Mouse (Mus musculus): ENCODE data around the gene Agap1.

The Agap1 gene

DNA sequence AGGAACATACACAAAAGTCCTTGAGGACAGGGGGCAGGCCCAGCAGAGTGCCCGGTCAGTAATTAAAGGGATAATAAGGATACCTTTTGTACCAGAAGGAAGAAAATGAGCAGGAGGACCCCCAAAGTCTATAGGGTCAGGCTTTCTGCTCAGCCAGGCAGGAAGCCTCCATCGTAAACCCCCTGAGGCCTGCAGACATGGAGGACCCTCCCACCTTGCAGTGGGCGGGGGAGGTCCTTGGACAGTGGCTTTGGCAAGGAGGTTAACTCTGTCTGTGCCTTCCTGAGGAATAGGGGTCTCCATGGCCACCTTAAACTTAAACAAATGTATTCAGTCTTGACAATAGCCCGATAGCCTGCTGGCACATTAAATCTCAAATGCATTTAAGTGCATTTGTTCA lies 413.2 kb downstream of the Agap1 start:
- DNase-seq = no peak

DNA sequence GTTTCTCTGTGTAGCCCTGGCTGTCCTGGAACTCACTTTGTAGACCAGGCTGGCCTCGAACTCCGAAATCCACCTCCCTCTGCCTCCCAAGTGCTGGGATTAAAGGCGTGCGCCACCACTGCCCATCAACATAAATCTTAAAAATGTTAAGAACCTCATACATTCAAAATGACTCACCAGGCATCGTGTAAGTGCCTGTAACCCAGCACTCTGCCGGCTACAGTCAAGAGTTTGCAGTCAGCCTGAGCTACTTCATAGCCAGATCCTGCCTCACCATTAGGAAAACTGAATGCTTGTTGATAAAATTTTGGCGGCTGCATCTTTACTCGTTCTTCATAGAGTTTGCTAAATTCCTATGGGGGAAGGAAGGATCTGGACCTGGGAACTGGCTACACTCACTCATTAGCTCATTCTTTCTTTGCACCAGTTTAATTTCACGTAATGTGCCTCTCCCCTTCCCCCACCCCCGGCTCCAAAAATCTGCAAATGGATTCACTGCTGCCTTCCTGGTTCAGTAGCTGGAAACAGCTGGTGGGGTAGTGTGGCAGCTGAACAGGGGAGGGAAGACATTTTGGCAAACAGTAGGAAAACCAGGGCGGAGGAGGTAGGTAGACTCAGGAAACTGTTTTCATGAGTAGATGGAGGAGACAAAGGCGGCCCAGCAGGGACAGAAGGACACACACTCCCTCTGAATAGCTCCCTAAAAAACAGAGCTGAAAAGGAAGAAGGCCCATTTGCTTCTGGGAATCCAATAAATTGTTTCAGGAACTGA lies 415.7 kb downstream of the Agap1 start:
- no peak for DNase-seq

DNA sequence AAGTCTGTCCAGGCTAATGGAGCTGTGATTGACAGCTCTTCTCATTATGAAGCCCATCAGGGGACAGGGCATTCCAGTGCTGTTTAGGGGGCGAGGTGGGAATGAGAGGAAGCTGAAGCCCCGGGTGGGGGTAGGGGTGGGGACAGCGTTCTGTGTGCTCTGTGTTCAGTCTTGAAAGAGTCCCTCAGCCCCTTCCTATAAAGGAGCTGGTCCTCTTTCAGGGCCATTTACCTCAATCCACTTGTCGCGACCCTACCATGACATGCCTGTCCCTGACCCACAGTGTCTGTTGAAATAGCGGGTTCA lies 416.3 kb downstream of the Agap1 start:
- no peak for DNase-seq

DNA sequence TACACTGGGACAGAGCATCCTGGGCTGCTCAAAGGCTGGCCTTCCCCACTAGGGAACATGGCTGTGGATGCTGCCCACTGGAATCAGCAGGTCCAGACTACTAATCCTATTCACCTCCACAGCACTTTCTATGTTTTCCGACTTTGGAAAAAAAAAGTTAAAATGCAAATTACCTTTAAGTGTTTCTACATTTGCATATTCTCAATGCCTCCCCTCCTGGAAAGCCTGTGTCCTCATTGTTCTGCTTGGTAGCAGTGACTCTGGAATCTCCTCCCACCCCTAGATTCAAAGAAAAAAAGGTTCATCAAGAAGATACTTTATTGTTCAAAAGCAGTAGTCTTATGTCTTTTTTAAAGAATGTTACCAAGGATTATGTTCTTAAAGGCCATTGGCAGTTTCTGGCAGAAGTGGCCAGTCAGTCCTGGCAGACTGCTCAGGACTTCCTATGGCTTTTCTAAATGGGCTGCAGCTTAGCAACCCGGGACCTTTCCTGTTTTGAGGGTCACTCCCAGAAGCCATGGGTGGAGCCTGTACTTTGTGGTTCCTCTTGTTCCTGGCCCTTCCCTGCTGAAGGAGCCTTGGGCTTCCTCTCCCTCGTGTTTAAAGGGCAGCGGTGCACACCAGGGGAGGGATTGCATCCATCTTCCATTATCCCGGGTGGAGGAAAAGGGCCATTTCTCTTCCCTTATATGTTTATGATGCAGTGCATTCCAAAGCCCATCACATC lies 421.9 kb downstream of the Agap1 start:
- DNase-seq = peak; percentile 9

DNA sequence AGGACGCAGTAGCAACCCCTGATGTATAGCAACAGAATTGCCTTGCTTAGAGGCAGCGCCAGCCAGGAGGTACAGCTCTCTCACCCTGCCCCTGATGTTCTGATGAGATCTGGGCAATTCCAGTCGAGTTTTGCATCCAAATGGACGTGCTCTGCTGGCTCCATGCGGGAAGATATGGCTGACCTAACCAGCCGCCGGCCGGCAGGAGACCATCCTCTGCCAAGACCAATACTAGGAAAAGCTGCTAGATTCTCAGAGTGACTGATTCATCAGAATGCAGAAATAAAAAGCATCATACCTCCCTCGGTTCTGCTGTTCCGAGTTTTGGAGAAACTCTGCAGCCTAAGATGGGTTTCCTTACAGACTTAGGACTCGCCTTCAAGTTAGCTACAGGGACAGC lies 423.9 kb downstream of the Agap1 start:
- DNase-seq = no peak

DNA sequence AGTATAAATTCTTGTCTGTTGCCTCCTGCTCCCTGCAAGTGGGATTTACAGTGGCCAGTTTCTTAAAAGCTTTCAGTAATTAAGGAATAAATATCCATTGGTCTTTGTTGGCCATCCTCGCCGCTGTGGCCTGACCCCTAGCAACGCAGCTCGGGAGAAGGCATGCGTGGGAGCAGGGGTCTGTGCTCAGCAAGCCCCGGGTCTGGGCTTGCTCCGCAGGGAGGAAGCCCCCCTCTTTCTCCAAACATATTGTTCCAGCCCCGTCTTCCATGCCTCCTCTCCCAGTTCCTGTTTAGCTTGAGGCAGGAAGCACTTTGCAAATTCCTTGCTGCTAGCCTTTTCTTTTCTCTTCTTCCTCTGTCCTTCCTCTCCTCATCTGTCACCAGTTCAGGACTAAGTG lies 425.6 kb downstream of the Agap1 start:
- DNase-seq = no peak

DNA sequence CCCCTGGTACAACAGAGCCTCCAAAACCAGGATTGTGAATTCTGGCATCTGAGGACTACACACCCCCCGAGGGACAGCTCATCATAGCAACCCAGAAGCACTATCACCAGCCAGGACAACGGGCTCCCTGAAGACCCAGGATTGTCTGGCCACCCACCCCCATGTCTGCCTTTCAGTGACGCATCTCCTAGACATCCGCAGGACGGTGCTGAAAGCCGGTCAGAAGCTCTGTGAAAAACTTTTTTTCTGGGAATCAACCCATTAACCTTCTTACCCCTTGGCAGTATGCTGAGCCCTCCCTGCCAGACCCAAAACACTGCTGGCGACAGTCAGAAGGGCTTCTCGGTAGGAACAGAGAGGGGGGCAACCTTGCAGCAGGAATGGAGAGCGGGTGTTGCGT lies 426.2 kb downstream of the Agap1 start:
- no peak for DNase-seq

DNA sequence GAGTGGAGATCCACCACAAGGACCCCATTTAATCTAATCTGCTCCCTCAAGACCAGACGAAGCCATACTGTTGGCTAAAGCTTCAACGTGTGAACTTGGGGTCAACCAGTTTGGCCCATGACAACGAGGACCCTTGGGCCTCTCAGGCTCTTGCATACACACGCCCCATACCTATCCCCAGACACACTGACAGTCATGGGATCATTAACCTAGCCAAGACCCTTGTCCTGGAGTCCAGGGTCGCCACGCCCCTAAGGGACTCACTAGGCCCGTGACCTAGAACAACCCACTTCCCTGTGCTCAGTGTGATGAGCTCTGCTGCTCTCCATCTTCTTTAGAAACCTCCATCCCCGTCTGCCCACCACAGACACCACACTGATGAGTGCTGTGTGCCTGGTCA lies 429.7 kb downstream of the Agap1 start:
- no peak for DNase-seq

DNA sequence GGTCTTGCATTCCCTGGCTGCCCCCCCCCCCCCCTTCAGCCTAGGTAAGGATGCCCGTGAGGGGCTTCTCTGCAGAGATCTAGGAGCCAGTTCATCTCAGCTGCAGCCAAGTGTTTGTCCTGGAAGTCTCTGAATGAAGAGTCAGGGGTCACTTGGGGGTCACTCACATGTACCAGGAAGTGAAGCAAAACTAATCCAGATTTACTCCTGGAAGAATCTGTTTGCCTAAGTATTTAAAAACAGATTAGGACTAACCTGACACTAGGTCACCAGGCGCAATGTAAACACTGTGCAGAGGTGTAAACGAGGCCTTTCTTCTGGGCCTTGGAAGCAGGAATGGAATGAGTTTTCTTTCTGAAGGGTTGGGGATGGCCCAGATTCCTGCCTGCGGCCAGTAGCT lies 431.1 kb downstream of the Agap1 start:
- DNase-seq = no peak

DNA sequence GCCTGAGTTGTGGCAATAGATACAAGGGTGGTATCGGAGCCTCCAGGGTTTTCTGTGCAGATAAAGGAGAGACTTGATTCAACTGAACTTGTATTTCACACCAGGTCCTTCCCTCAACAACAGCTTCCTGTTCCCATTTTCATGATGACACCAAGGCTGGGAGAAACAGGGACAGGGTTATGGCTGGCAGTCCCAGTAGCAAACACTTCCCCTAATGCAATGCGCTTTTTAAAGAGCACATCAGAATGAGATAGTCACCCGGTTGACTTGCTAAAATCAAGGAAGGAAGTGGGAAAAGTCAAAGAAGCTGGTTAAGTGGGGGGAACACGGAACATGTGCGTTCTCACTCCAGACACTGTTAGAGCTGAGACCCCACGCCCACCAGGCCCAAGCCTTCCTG lies 436.8 kb downstream of the Agap1 start:
- no peak for DNase-seq

DNA sequence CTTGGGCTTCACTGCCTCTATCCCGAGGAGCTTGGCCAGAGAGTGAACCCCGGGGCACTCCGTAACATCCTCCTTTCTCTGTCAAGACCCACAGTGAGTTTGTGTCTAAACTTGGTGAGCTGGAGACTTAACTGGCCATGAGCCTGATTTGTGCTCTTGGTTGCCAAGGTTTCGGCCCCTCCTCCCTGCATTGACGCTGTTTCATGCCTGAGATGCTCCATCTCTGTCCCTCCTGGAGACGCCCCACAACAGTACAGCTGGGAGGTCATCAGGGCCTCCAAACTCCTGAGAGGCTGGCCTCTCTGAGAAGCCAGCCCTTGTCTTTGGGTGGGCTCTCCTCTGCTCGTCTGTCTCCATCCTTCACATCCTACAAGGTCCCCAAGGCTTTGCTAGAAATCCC lies 437.7 kb downstream of the Agap1 start:
- no peak for DNase-seq

DNA sequence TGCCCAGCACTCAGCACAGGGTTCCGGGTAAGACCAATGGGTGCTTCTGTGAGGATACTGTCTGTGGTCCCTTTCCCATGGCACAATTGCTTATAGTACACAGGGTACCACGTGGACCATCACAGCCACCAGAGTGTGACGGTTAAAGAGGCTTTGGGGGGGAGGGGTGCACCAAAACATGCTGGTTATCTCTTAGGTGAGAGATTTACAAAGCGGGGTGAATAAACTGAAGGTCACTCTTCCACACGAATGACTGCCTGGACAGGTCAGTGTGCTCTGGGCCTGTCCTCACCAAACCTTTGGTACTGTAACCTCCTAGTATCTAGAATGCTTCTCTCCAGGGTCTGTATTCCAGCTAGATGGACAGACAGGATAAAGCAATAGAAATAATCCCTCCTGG lies 441.2 kb downstream of the Agap1 start:
- DNase-seq = no peak

DNA sequence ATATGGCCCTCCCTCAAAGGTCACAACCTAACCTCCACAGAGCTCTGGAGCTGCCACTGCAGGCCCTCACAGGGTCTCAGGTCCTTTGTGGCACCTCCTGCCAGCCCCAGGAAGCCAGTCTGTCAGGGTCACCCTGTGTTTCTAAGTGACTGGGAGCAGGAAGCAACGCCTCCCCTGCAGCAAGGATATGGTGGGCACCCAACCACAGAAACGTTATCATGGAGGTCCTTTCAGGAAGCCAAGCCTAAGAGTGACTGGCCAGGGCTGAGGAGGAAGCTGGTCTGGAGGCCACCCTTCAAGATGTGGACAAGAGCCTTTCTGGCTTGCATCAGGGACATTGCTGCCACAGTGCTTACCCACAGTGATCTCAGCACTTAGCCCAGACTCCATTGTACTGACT lies 444.4 kb downstream of the Agap1 start:
- DNase-seq = no peak

DNA sequence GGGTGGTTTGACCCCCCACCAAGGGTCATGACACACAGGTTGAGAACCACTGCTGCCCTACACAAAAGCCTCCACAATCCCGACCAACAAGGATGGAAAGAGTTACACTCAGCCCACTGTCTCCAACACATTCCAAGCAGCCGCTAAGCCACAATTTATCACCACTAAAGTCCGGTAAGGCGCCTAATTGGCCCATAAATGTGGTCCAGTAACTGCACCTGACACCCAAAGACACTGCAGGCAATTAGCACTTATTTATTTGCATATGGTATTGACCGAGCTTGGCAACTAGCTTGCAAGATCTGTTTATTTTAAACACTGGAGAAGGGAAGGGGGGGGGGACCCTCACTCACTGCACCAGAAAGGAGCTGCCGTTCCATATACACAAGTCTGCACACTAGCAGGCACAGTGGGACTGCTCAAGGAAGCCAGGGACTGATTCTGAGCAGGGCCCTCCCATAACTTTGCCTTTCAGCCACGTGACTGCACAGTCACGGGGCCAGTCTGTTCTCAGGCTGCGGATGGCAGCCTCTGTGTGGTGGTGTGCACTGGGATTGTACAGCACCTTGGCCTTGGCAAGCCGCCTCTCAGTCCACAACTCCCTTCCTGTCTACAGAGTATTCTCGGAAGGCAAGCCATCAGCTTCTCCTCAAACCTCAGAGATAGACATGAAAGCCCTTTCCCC lies 445.3 kb downstream of the Agap1 start:
- DNase-seq = no peak

DNA sequence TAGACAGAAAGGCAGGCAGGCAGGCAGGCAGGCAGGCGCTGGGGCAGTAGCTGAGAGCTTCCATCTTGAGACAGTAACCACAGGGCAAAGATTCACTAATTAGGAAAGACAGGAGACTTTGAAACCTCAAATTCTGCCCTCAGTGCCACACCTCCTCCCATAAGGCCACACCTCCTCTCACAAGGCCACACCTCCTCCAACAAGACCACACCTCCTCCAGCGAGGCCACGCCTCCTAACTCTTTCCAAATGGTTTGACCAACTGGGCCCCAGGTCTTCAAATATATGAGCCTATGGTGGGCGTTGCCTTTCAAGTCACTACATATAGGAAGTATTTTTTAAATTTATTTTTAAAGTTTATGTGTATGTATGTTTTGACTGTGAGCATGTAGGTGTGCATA lies 446.8 kb downstream of the Agap1 start:
- DNase-seq = no peak

DNA sequence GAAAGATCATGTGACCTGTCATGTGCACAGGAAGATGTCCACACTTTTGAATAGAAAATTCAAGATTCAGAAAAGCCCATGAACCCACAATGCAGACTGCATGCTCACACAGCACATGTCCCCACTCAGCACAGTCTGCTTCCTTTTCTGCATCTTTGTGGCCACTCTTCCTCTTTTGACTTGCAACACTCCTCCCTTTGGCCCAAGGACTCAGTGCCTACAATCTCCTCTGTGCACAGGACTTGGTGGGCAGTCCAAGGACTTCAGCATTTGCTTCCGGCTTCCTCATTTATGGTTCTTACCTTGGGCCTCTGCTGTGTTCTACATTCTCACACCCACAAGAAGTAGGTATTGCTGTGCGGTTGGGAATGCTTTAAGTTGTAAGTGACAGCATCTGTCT lies 447.6 kb downstream of the Agap1 start:
- DNase-seq = no peak

DNA sequence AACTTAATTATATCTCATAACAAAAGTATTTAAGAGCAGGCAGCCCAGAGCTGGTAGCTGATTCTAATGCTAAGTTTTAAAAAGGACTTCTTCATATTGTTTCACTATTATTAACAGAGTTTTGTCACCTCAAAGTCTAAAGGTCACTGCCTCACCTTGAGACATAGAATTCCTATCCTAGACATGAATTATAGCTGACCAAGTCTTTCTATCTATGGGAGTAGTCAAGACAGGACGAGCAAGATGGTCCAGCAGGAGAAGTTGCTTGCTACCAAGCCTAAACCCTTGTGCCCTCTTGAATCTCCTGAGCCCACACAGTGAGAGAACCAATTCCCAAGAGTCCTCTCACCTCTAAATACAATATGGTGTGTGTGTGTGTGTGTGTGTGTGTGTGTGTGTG lies 448.0 kb downstream of the Agap1 start:
- no peak for DNase-seq

DNA sequence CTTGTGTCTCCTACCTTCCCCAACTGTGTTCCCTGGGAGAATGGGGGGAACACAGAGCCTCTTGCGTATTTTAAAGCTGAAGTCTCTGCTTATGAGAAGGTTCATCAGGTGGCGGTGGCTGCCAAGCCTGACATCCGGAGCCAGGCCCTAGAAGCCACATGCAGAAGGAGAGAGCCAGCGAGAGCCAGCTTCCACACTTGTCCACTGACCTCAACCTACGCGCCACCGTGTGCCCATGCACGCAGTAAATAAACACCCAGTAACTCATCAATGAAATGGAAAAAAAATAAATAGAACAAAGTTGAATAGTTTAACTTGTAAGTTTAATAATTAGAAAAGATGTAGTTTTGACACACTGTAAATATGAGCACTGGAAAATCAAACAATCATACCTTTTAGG lies 455.2 kb downstream of the Agap1 start:
- DNase-seq = no peak

DNA sequence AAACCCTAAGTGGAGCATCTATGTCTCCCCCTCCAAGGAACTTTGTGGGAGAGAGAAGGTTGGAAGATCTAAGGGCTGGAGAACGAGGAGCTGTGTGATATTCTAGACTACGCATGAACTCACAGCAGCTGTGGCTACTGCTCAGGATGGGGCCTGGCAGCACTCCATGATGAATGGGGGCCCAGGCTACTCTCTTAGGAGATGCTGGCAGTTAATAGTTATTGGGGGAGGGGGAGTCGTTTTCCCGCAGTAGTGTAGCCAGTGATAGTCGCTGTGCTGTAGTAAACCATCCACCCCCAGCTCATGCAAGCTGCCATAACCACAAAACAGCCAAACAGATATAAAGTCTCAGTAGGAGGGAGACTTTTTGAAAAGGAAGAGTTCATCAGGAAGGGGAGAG lies 457.8 kb downstream of the Agap1 start:
- no peak for DNase-seq

DNA sequence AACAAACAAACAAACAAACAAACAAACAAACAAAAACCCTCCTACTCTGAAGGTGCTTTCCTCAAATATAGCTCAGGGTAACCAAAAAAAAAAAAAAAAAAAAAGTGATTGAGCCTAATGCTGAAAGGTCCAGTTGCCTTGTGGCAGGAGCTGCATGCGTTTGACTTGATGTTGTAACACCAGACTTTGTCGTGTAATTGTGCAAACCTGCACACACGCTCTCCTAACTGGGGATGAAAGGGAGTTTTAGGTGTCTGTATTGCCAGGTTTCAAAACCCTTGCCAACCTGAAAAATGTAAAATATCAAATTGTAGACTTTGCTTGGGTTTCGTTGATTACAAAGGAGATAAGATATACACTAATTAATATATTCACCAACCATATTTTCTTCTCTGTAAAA lies 459.0 kb downstream of the Agap1 start:
- no peak for DNase-seq

DNA sequence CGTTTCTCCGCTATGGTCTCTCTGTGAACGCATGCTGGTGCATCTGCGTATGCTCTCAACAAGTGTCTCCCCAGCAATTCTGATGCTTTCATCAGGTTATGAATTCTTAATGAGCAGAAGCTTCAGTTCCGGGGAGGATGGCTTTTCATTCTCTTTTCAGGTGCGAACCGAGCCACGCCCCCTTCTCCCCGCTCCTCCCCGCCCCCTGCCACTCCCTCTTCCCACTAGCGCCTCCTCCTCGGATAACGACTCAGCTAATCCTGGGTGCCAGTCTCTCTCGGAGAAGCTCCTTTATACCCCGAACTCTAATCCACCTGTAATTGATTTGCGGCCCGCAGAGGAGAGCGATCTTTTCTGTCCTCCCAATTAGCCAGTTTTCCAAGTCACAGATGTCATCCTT lies 463.5 kb downstream of the Agap1 start:
- no peak for DNase-seq

DNA sequence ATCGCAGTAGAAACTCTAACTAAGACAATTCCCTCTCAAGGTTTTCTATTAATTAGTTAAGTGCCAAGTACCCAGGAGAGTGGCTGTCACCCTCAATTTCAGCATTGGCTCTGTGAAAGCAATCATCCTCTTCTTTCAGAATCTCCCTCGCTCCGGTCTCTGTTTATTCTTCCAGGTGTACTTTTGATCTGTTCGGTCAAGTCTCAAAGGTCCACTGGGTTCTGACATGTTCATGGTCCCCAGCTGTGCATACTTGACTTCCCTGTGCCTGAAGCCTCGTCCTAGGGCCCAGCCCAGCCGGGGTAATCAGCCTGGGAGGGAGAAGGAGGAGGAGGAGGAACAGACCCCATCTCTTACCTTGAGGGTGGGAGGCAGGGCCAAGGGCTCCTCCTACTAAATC lies 464.6 kb downstream of the Agap1 start:
- no peak for DNase-seq

DNA sequence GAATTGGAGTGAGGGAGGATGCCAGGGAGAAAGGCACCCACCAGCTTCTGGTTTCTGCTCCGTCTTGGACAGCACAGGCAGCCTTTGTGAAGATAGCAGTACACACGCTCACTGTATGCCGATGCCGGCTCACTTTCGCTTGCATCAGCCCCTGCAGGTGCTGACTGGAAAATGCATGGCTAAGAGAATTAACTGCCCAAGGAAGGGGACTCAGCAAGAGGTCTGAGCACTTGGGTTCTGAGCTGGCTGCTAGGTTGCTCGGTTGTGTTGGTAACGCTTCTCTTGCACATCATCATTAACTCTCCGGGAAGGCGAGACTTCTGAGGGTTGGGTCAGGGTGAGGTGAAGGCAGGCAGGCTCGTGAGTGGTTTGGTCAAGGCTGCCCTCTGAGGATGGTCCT lies 467.2 kb downstream of the Agap1 start:
- no peak for DNase-seq

DNA sequence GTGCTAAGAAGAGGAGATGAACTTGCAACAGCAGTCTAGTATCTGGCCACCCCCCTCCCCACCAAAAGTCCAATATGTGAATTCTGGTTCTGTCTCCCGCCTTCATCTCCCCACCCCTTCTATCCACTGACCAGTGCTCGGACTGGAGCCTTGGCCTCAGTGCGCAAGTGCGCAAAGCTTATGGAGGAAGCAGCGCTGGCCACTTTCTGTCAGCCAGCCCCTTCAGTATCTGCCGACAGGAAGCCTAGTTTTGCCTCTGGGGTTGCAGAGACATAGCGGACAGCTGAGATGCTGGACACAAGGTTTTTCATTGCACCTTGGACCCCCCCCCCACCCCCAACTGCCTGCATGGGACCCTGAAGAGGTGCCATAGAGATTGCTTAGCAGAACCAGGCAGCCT lies 467.7 kb downstream of the Agap1 start:
- no peak for DNase-seq
